Mouse (Mus musculus) right cerebral cortex, postnatal 4 days (tissue): ENCODE data around the gene Tiam1.

Source experiments
- DNase-seq: peaks from one replicate; pipeline ENCODE4 v3.0.0-alpha.2; 2022

The Tiam1 gene

GRCm38 (mm10) chr16:89904121-89904520 is 239.4 kb downstream of the Tiam1 start:
- no peak for DNase-seq

GRCm38 (mm10) chr16:89902578-89903304 is 240.8 kb downstream of the Tiam1 start:
- no peak for DNase-seq

- DNase-seq, result no peak
Observed at GRCm38 (mm10) chr16:89900681-89901080, 242.9 kb downstream of the Tiam1 start.

GRCm38 (mm10) chr16:89899192-89899591 is 244.4 kb downstream of the Tiam1 start:
- DNase-seq, result no peak

- no peak for DNase-seq
Observed at GRCm38 (mm10) chr16:89898299-89898625, 245.3 kb downstream of the Tiam1 start.

GRCm38 (mm10) chr16:89897547-89898298 is 245.8 kb downstream of the Tiam1 start:
- DNase-seq, result peak; percentile 63

- no peak for DNase-seq
Observed at GRCm38 (mm10) chr16:89896885-89897546, 246.6 kb downstream of the Tiam1 start.

- DNase-seq, result no peak
Observed at GRCm38 (mm10) chr16:89896392-89896791, 247.2 kb downstream of the Tiam1 start.

- DNase-seq, result no peak
Observed at GRCm38 (mm10) chr16:89895283-89895682, 248.3 kb downstream of the Tiam1 start.

- no peak for DNase-seq
Observed at GRCm38 (mm10) chr16:89894816-89895215, 248.8 kb downstream of the Tiam1 start.

GRCm38 (mm10) chr16:89890515-89891189 is 252.9 kb downstream of the Tiam1 start:
- no peak for DNase-seq

- no peak for DNase-seq
Observed at GRCm38 (mm10) chr16:89889890-89890462, 253.6 kb downstream of the Tiam1 start.

GRCm38 (mm10) chr16:89886561-89886960 is 257.0 kb downstream of the Tiam1 start:
- no peak for DNase-seq

GRCm38 (mm10) chr16:89885661-89886060 is 257.9 kb downstream of the Tiam1 start:
- no peak for DNase-seq

- DNase-seq, result no peak
Observed at GRCm38 (mm10) chr16:89883897-89884296, 259.7 kb downstream of the Tiam1 start.

- no peak for DNase-seq
Observed at GRCm38 (mm10) chr16:89882477-89883234, 260.9 kb downstream of the Tiam1 start.

GRCm38 (mm10) chr16:89877206-89877605 is 266.4 kb downstream of the Tiam1 start:
- DNase-seq, result no peak

GRCm38 (mm10) chr16:89876079-89876478 is 267.5 kb downstream of the Tiam1 start:
- DNase-seq, result no peak

- DNase-seq, result no peak
Observed at GRCm38 (mm10) chr16:89874012-89874704, 269.4 kb downstream of the Tiam1 start.

- DNase-seq, result no peak
Observed at GRCm38 (mm10) chr16:89872011-89872942, 271.3 kb downstream of the Tiam1 start.
